Mouse (Mus musculus): Measurements from ENCODE around the gene Asap3.

Gene Asap3

DNA sequence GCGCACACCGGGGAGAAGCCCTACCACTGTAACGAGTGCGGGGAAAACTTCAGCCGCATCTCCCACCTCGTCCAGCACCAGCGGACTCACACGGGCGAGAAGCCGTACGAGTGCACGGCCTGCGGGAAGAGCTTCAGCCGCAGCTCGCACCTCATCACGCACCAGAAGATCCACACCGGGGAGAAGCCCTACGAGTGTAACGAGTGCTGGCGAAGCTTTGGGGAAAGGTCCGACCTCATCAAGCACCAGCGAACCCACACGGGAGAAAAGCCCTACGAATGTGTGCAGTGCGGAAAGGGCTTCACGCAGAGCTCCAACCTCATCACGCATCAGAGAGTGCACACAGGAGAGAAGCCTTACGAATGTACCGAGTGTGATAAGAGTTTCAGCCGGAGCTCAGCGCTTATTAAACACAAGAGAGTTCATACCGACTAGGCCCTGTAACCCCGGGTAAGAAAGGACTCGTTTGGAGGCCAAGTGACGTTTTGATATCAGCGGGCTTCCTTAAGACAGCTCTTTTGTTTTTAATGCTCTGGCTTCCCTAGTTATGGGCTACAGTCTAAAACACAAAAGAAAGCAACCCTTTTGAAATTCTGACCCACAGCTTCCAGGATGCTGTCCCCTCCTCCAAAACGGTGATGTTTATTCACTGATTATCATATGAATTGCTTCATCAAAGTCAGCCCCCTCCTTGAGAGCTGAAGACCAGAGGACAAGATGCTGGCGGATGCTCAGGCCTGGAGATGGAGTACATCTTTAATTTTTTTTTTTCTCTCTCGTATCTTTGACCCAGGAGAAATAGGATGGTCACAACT lies 84.8 kb downstream of the Asap3 start:
- DNase-seq (ENCODE audit: extremely low spot score, low read depth, low spot score): no peak

DNA sequence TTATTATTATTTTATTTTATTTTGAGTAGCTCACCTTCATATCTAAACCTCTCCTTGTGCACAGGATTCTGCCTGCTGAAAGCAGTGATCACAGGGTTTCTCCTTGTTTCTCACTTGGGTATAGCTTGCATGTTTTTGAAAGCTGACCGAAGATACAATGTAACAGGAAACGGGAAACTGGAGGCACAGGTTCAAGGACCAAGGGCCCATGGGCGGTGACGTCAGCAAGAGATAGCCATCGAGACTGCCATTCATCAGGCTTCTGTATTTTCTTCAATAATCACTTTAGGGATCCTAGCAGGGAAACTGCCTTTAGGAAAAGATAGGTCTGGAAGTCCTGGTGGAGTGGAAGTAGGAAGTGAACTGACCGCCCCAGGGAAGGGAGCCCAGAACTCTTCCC lies 85.5 kb downstream of the Asap3 start:
- no peak for DNase-seq (ENCODE audit: extremely low spot score, low read depth, low spot score)

All from hindlimb bud, embryonic 11.5 days (tissue).